ENCODE assay signal across 16 mouse cellular contexts in the genomic region with DNA sequence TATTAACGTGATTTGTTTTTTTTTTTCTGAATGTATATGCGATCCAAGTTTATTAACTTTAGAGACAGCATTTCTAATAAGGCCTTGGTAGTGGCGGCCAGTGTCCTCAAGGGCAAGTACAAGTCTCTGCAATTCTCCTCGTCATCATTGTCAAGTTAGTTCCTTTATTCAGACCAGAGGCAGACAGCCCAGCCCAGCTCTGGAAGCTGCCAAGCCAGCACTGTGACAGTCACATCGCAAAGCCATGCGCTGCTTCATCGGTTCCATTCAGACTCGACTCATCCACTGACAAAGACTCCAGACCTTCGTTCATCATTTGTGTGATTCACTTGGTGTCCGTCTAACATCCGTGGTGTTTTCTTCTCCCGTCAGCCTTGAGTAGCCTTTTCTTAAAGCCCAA.
DNase-seq lines count a peak whose midpoint lies in the region; ATAC-seq and TF ChIP-seq lines count a peak whose summit lies in the region.
"Had no signal": no experiment of that assay in that cellular context is flagged by ENCODE, and none has a peak within 500 bp of the region (broad histone marks: within the 10 kb centered on the region; RNA-seq: fewer than 3 reads in every experiment).

No protein-coding gene starts in this region.

- peak overlapping the region; percentile 34; the same call in 1 of the 2 replicates for H3K27ac ChIP-seq in liver, postnatal 0 days (ENCODE audit: low read depth)
- H3K27ac ChIP-seq: embryonic facial prominence, embryonic 13.5 days; forebrain, embryonic 12.5 days; heart, embryonic 15.5 days; liver, embryonic 15.5 days had no signal

- TF ChIP-seq CTCF in liver, postnatal 0 days (IDR thresholded peaks at IDR 0.05; ENCODE audit: low read depth): no peak

- no peak for ATAC-seq in liver, postnatal 0 days
- ATAC-seq in hematopoietic stem cell, adult 5-6 weeks (replicated peaks in 1 of 2; ENCODE audit: insufficient read depth in 1 of 2, low FRiP score in 2 of 2, low TSS enrichment in 1 of 2, low read depth in 1 of 2, poor library complexity in 2 of 2, severe bottlenecking in 2 of 2): peak; percentile 67
- ATAC-seq: intestine, postnatal 0 days had no signal

- H3K4me3 ChIP-seq in liver, postnatal 0 days (ENCODE audit: low read depth, low read length): no peak overlapping the region
- H3K4me3 ChIP-seq: embryonic facial prominence, embryonic 13.5 days; forebrain, embryonic 12.5 days; heart, embryonic 15.5 days; liver, embryonic 15.5 days had no signal

- no peak for TF ChIP-seq EP300 in liver, postnatal 0 days (IDR thresholded peaks at IDR 0.05; ENCODE audit: low read depth)

- no peaks in the 10 kb centered on the region for H3K27me3 ChIP-seq in liver, postnatal 0 days (ENCODE audit: insufficient read depth, low read length)
- H3K27me3 ChIP-seq: embryonic facial prominence, embryonic 13.5 days; forebrain, embryonic 12.5 days; heart, embryonic 15.5 days; liver, embryonic 15.5 days had no signal

- H3K4me2 ChIP-seq in liver, postnatal 0 days (ENCODE audit: low read depth, low read length): peak overlapping the region; percentile 4; the same call in 1 of the 2 replicates
- H3K4me2 ChIP-seq: embryonic facial prominence, embryonic 13.5 days; forebrain, embryonic 12.5 days; heart, embryonic 15.5 days; liver, embryonic 15.5 days had no signal

- H3K36me3 ChIP-seq in liver, postnatal 0 days (replicated peaks; ENCODE audit: insufficient read depth, low read length): peaks cover 3% of the 10 kb centered on the region; the same call in 1 of the 2 replicates
- H3K36me3 ChIP-seq: liver, embryonic 15.5 days had no signal

- peak; percentile 33 for DNase-seq in embryo, embryonic 10 days (ENCODE audit: low spot score)
- DNase-seq in embryo, embryonic 10.5 days (ENCODE audit: low spot score): no peak
- DNase-seq in liver, postnatal 0 days: no peak
- no peak for DNase-seq in liver
- DNase-seq in Muller cell, postnatal 12 days (ENCODE audit: inconsistent ontology term): peak; percentile 82
- DNase-seq in urinary bladder, postnatal 25 days (ENCODE audit: low spot score): no peak
- no peak for DNase-seq in testis, postnatal 14 days (ENCODE audit: low spot score)
- DNase-seq: cerebellum, adult 9-11 months; gastrocnemius, postnatal 14 days; kidney, postnatal 4 days had no signal

- H3K9me3 ChIP-seq in liver, postnatal 0 days (ENCODE audit: low read length): no peaks in the 10 kb centered on the region
- H3K9me3 ChIP-seq: embryonic facial prominence, embryonic 13.5 days; forebrain, embryonic 12.5 days; heart, embryonic 15.5 days; liver, embryonic 15.5 days had no signal

- H3K4me1 ChIP-seq in liver, postnatal 0 days (ENCODE audit: insufficient read depth): peaks cover 5% of the 10 kb centered on the region
- H3K4me1 ChIP-seq: forebrain, embryonic 12.5 days; liver, embryonic 15.5 days had no signal

- H3K9ac ChIP-seq in liver, postnatal 0 days (replicated peaks): no peak overlapping the region
- H3K9ac ChIP-seq: embryonic facial prominence, embryonic 13.5 days; forebrain, embryonic 12.5 days; heart, embryonic 15.5 days; liver, embryonic 15.5 days had no signal

- 68% methylated on average over 12 of the region's 12 CpGs for WGBS in liver, postnatal 0 days (ENCODE audit: insufficient replicate concordance)

Comparison
In these comparisons a context has a peak if more than half of its experiments do, and no peak if none do; other contexts are left out.
1. DNase-seq: peak in embryo, embryonic 10 days (single experiment) and Muller cell, postnatal 12 days (single experiment); none in embryo, embryonic 10.5 days (single experiment), liver, postnatal 0 days (single experiment), liver (single experiment), urinary bladder, postnatal 25 days (single experiment) and testis, postnatal 14 days (single experiment).